Mouse (Mus musculus): ENCODE results near the gene Neurl3. TPM values are rescaled to one million over a fixed set of nuclear protein-coding genes. Genes with fewer than 3 reads are reported as not detected.

Neurl3 gene
- polyA plus RNA-seq, 1 experiment from 2014 or later: 0.41 TPM

GRCm38 (mm10) chr1:36254635-36255360, 19.7 kb downstream of the Neurl3 start:
- H3K27me3 ChIP-seq (replicated peaks; ENCODE audit: control insufficient read depth, insufficient read depth, low read length): peaks cover 3% of the 10 kb centered on the region; the same call in 1 of the 2 replicates
- ATAC-seq: no peak; the same call in 1 of the 2 replicates
- peak overlapping the region; percentile 42 for H3K4me2 ChIP-seq (ENCODE audit: low read length)
- peak overlapping the region; percentile 26 for H3K4me3 ChIP-seq (replicated peaks; ENCODE audit: low read length)
- H3K4me1 ChIP-seq (replicated peaks; ENCODE audit: control insufficient read depth, insufficient read depth, low read length): peaks cover 7% of the 10 kb centered on the region
- H3K36me3 ChIP-seq (ENCODE audit: control insufficient read depth, insufficient read depth): no peaks in the 10 kb centered on the region
- peak overlapping the region; percentile 49 for H3K9ac ChIP-seq (replicated peaks; ENCODE audit: low read depth, low read length)
- no peak overlapping the region for H3K27ac ChIP-seq (ENCODE audit: low read length)
- H3K9me3 ChIP-seq (ENCODE audit: control insufficient read depth, low read length): peaks cover 4% of the 10 kb centered on the region; the same call in 1 of the 2 replicates
- WGBS: 4% methylated on average over 25 of the region's 25 CpGs

- Histone ChIP-seq H3K36me3 (ENCODE audit: control insufficient read depth, insufficient read depth) (no peaks in the 10 kb centered on the region), H3K4me3 (replicated peaks; ENCODE audit: low read length) (no peak overlapping the region), H3K4me2 (ENCODE audit: low read length) (no peak overlapping the region), H3K9me3 (ENCODE audit: control insufficient read depth, low read length) (peaks cover 4% of the 10 kb centered on the region; the same call in 1 of the 2 replicates), H3K27me3 (replicated peaks; ENCODE audit: control insufficient read depth, insufficient read depth, low read length) (peaks cover 3% of the 10 kb centered on the region; the same call in 1 of the 2 replicates), H3K27ac (ENCODE audit: low read length) (no peak overlapping the region), H3K4me1 (replicated peaks; ENCODE audit: control insufficient read depth, insufficient read depth, low read length) (peaks cover 7% of the 10 kb centered on the region), H3K9ac (replicated peaks; ENCODE audit: low read depth, low read length) (no peak overlapping the region)
- WGBS: 6% methylated on average over 6 of the region's 6 CpGs
- peak; percentile 77 for ATAC-seq
Observed at GRCm38 (mm10) chr1:36252791-36253190, 21.7 kb downstream of the Neurl3 start.

GRCm38 (mm10) chr1:36251426-36251825, 23.1 kb downstream of the Neurl3 start:
- 2% methylated on average over 9 of the region's 9 CpGs for WGBS
- no peak overlapping the region for H3K9ac ChIP-seq (replicated peaks; ENCODE audit: low read depth, low read length)
- ATAC-seq: no peak
- peaks cover 3% of the 10 kb centered on the region; the same call in 1 of the 2 replicates for H3K27me3 ChIP-seq (replicated peaks; ENCODE audit: control insufficient read depth, insufficient read depth, low read length)
- peaks cover 7% of the 10 kb centered on the region for H3K4me1 ChIP-seq (replicated peaks; ENCODE audit: control insufficient read depth, insufficient read depth, low read length)
- H3K4me3 ChIP-seq (replicated peaks; ENCODE audit: low read length): no peak overlapping the region
- peaks cover 2% of the 10 kb centered on the region; the same call in 1 of the 2 replicates for H3K9me3 ChIP-seq (ENCODE audit: control insufficient read depth, low read length)
- H3K27ac ChIP-seq (ENCODE audit: low read length): no peak overlapping the region
- no peaks in the 10 kb centered on the region for H3K36me3 ChIP-seq (ENCODE audit: control insufficient read depth, insufficient read depth)
- no peak overlapping the region for H3K4me2 ChIP-seq (ENCODE audit: low read length)

- no peaks in the 10 kb centered on the region for H3K36me3 ChIP-seq (ENCODE audit: control insufficient read depth, insufficient read depth)
- H3K27me3 ChIP-seq (replicated peaks; ENCODE audit: control insufficient read depth, insufficient read depth, low read length): no peaks in the 10 kb centered on the region
- no peak for ATAC-seq
Observed at GRCm38 (mm10) chr1:36246688-36247087, 27.8 kb downstream of the Neurl3 start.

GRCm38 (mm10) chr1:36244828-36245215, 29.7 kb downstream of the Neurl3 start:
- Histone ChIP-seq H3K9ac (replicated peaks; ENCODE audit: low read depth, low read length) (no peak overlapping the region), H3K4me2 (ENCODE audit: low read length) (no peak overlapping the region), H3K4me3 (replicated peaks; ENCODE audit: low read length) (no peak overlapping the region), H3K27ac (ENCODE audit: low read length) (no peak overlapping the region), H3K36me3 (ENCODE audit: control insufficient read depth, insufficient read depth) (no peaks in the 10 kb centered on the region), H3K4me1 (replicated peaks; ENCODE audit: control insufficient read depth, insufficient read depth, low read length) (peaks cover 9% of the 10 kb centered on the region), H3K9me3 (ENCODE audit: control insufficient read depth, low read length) (no peaks in the 10 kb centered on the region), H3K27me3 (replicated peaks; ENCODE audit: control insufficient read depth, insufficient read depth, low read length) (no peaks in the 10 kb centered on the region)
- no peak for ATAC-seq
- 87% methylated on average over 4 of the region's 4 CpGs for WGBS

More at GRCm38 (mm10) chr1:36246688-36247087, 27.8 kb downstream of the Neurl3 start:
- H3K4me3 ChIP-seq (replicated peaks; ENCODE audit: low read length): no peak overlapping the region
- H3K9ac ChIP-seq (replicated peaks; ENCODE audit: low read depth, low read length): no peak overlapping the region
- peaks cover 11% of the 10 kb centered on the region for H3K4me1 ChIP-seq (replicated peaks; ENCODE audit: control insufficient read depth, insufficient read depth, low read length)
- no peak overlapping the region for H3K27ac ChIP-seq (ENCODE audit: low read length)
- no peaks in the 10 kb centered on the region for H3K9me3 ChIP-seq (ENCODE audit: control insufficient read depth, low read length)
- 45% methylated on average over 6 of the region's 6 CpGs for WGBS
- H3K4me2 ChIP-seq (ENCODE audit: low read length): no peak overlapping the region

GRCm38 (mm10) chr1:36244058-36244827, 30.2 kb downstream of the Neurl3 start, which contains the start of gene Uggt1:
Gene Uggt1, minus strand, starts transcription at chr1:36244720.
- 2% methylated on average over 48 of the region's 49 CpGs for WGBS
- peak within 1 kb of the TSS; percentile 88 for H3K4me2 ChIP-seq (ENCODE audit: low read length)
- peaks cover 9% of the 10 kb centered on the region for H3K4me1 ChIP-seq (replicated peaks; ENCODE audit: control insufficient read depth, insufficient read depth, low read length)
- H3K4me3 ChIP-seq (replicated peaks; ENCODE audit: low read length): peak within 1 kb of the TSS; percentile 96
- H3K27ac ChIP-seq (ENCODE audit: low read length): peak within 1 kb of the TSS; percentile 80
- no peaks in the 10 kb centered on the region for H3K9me3 ChIP-seq (ENCODE audit: control insufficient read depth, low read length)
- no peaks in the 10 kb centered on the region for H3K27me3 ChIP-seq (replicated peaks; ENCODE audit: control insufficient read depth, insufficient read depth, low read length)
- ATAC-seq: peak; percentile 98
- H3K9ac ChIP-seq (replicated peaks; ENCODE audit: low read depth, low read length): peak within 1 kb of the TSS; percentile 84
- H3K36me3 ChIP-seq (ENCODE audit: control insufficient read depth, insufficient read depth): no peaks in the 10 kb centered on the region

GRCm38 (mm10) chr1:36243447-36244057, 30.9 kb downstream of the Neurl3 start:
- peak overlapping the region; percentile 96 for H3K4me3 ChIP-seq (replicated peaks; ENCODE audit: low read length)
- H3K4me2 ChIP-seq (ENCODE audit: low read length): peak overlapping the region; percentile 88
- peak overlapping the region; percentile 84 for H3K9ac ChIP-seq (replicated peaks; ENCODE audit: low read depth, low read length)
- ATAC-seq: no peak; the same call in 1 of the 2 replicates
- H3K36me3 ChIP-seq (ENCODE audit: control insufficient read depth, insufficient read depth): no peaks in the 10 kb centered on the region
- no peaks in the 10 kb centered on the region for H3K27me3 ChIP-seq (replicated peaks; ENCODE audit: control insufficient read depth, insufficient read depth, low read length)
- H3K4me1 ChIP-seq (replicated peaks; ENCODE audit: control insufficient read depth, insufficient read depth, low read length): peaks cover 9% of the 10 kb centered on the region
- peak overlapping the region; percentile 80 for H3K27ac ChIP-seq (ENCODE audit: low read length)
- WGBS: 2% methylated on average over 21 of the region's 21 CpGs
- H3K9me3 ChIP-seq (ENCODE audit: control insufficient read depth, low read length): no peaks in the 10 kb centered on the region

- H3K27ac ChIP-seq (ENCODE audit: low read length): no peak overlapping the region
- 92% methylated on average over 15 of the region's 15 CpGs for WGBS
- H3K4me1 ChIP-seq (replicated peaks; ENCODE audit: control insufficient read depth, insufficient read depth, low read length): peaks cover 9% of the 10 kb centered on the region
- no peaks in the 10 kb centered on the region for H3K9me3 ChIP-seq (ENCODE audit: control insufficient read depth, low read length)
- H3K4me2 ChIP-seq (ENCODE audit: low read length): no peak overlapping the region
- ATAC-seq: no peak
- H3K9ac ChIP-seq (replicated peaks; ENCODE audit: low read depth, low read length): no peak overlapping the region
- no peaks in the 10 kb centered on the region for H3K36me3 ChIP-seq (ENCODE audit: control insufficient read depth, insufficient read depth)
- H3K27me3 ChIP-seq (replicated peaks; ENCODE audit: control insufficient read depth, insufficient read depth, low read length): no peaks in the 10 kb centered on the region
- no peak overlapping the region for H3K4me3 ChIP-seq (replicated peaks; ENCODE audit: low read length)
Observed at GRCm38 (mm10) chr1:36241903-36242429, 32.5 kb downstream of the Neurl3 start.

GRCm38 (mm10) chr1:36240176-36240575, 34.3 kb downstream of the Neurl3 start:
- H3K9ac ChIP-seq (replicated peaks; ENCODE audit: low read depth, low read length): no peak overlapping the region
- 9% methylated on average over 6 of the region's 6 CpGs for WGBS
- no peaks in the 10 kb centered on the region for H3K9me3 ChIP-seq (ENCODE audit: control insufficient read depth, low read length)
- H3K4me3 ChIP-seq (replicated peaks; ENCODE audit: low read length): no peak overlapping the region
- H3K27ac ChIP-seq (ENCODE audit: low read length): no peak overlapping the region
- no peak for ATAC-seq
- peaks cover 9% of the 10 kb centered on the region for H3K4me1 ChIP-seq (replicated peaks; ENCODE audit: control insufficient read depth, insufficient read depth, low read length)
- H3K4me2 ChIP-seq (ENCODE audit: low read length): no peak overlapping the region
- H3K27me3 ChIP-seq (replicated peaks; ENCODE audit: control insufficient read depth, insufficient read depth, low read length): no peaks in the 10 kb centered on the region
- H3K36me3 ChIP-seq (ENCODE audit: control insufficient read depth, insufficient read depth): no peaks in the 10 kb centered on the region

All from forebrain, embryonic 16.5 days (tissue).